Mouse (Mus musculus) heart, embryonic 12.5 days (tissue): ENCODE measurements around the gene Creb1. TPM values are rescaled to one million over a fixed set of nuclear protein-coding genes. Genes with fewer than 3 reads are reported as not detected.
A peak's percentile ranks its signal among the peaks of the same experiment; 100 is the strongest.

Source experiments
- ATAC-seq: fragments of 200-750 bp; cut with Nextera tagmentation; 2 replicates; pipeline ENCODE4 v1.8.0; 2017; ENCODE audit warnings: moderate TSS enrichment, moderate library complexity; ENCODE audit not compliant: insufficient number of reproducible peaks, low FRiP score
- H3K27ac ChIP-seq: fragments of 300-500 bp; sonication (generic); 2 replicates; pipeline ENCODE4 v1.5.1; 2016; ENCODE audit warnings: mild to moderate bottlenecking, moderate library complexity; ENCODE audit not compliant: poor library complexity, severe bottlenecking
- H3K27me3 ChIP-seq: fragments of 300-500 bp; sonication (generic); replicated peaks from 2 replicates; pipeline ENCODE4 v1.6.1; 2016; ENCODE audit warnings: mild to moderate bottlenecking, moderate library complexity
- H3K36me3 ChIP-seq: fragments of 300-500 bp; sonication (generic); 2 replicates; pipeline ENCODE4 v1.6.1; 2016; ENCODE audit warnings: mild to moderate bottlenecking, moderate library complexity
- H3K4me1 ChIP-seq: fragments of 300-500 bp; sonication (generic); replicated peaks from 2 replicates; pipeline ENCODE4 v1.6.1; 2016; ENCODE audit warnings: mild to moderate bottlenecking
- H3K4me2 ChIP-seq: fragments of 300-500 bp; sonication (generic); 2 replicates; pipeline ENCODE4 v1.6.1; 2016; ENCODE audit warnings: mild to moderate bottlenecking, moderate library complexity
- H3K4me3 ChIP-seq: fragments of 300-500 bp; sonication (generic); 2 replicates; pipeline ENCODE4 v1.5.1; 2016; ENCODE audit warnings: mild to moderate bottlenecking
- H3K9ac ChIP-seq: fragments of 300-500 bp; sonication (generic); 2 replicates; pipeline ENCODE4 v1.6.1; 2016; ENCODE audit warnings: mild to moderate bottlenecking, moderate library complexity
- H3K9me3 ChIP-seq: fragments of 300-500 bp; sonication (generic); replicated peaks from 2 replicates; pipeline ENCODE4 v1.6.1; 2016; ENCODE audit warnings: mild to moderate bottlenecking, moderate library complexity
- WGBS: fragments of 180-500 bp; shearing (Covaris S2); methylation state at CpG from one replicate; pipeline ENCODE4 v1.1.7; 2016; 5-methylcytosine and 5-hydroxymethylcytosine counted together
- polyA plus RNA-seq: library from polyadenylated mRNA; unstranded; fragments of >200 nt; fragmentation: Nextera tagmentation; extraction: Ambion mirVana; gene quantifications from 2 replicates; pipeline ENCODE4 v1.2.1, GENCODE M21; 2016

Gene Creb1
- polyA plus RNA-seq, 1 experiment from 2014 or later: 28.9 TPM

DNA sequence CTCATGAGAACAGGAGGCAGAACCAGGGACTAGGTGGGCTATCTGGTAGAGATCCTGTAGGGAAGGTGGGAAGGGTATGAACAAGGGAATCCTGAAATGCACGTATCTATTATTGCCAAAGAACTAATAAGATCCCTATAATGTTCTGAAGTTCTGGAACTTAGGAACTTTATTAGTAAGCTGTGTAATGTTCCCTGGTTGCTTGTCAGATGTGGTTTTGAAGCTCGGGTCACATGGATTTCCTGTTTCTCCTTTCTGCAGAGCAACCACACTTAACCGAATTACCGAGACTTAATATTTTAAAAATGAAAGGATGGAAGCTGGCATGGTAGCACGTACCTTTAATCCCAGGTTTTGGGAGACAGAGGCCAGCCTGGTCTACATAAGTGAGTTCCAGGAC lies 70.9 kb downstream of the Creb1 start:
- H3K9me3 ChIP-seq: no peaks in the 10 kb centered on the region
- H3K4me1 ChIP-seq: 0 out of 2 replicates have a peak, but pooled peaks cover 2% of the 10 kb centered on the region
- peaks cover 25% of the 10 kb centered on the region for H3K36me3 ChIP-seq
- H3K4me2 ChIP-seq: no peak overlapping the region
- H3K27me3 ChIP-seq: no peaks in the 10 kb centered on the region
- no peak overlapping the region for H3K27ac ChIP-seq
- WGBS: 93% methylated on average over 5 of the region's 5 CpGs
- H3K4me3 ChIP-seq: no peak overlapping the region
- no peak for ATAC-seq
- no peak overlapping the region for H3K9ac ChIP-seq

DNA sequence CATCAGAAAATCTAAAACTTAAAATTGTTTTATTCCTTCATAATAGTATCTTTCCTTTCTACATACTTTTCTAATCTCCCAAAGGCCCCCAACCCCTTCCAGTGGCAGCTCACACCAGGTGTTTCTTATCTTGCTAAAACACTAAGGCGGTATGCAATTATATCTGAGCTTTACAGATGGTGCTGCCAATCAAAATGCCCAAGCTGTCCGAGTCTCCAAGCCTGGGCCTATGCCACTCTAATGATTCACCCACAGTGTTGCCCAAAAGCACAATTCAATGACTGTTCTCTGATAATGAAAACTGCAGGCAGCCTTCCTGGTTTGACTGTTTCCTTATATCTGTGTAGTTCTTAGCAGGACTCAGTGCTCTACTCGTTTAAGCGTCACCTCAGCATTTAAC lies 76.7 kb downstream of the Creb1 start:
- no peak overlapping the region for H3K27ac ChIP-seq
- ATAC-seq: no peak
- H3K9me3 ChIP-seq: no peaks in the 10 kb centered on the region
- 58% methylated on average over 4 of the region's 4 CpGs for WGBS
- no peak overlapping the region for H3K4me2 ChIP-seq
- H3K9ac ChIP-seq: no peak overlapping the region
- peaks cover 43% of the 10 kb centered on the region for H3K36me3 ChIP-seq
- H3K27me3 ChIP-seq: no peaks in the 10 kb centered on the region
- H3K4me3 ChIP-seq: no peak overlapping the region
- H3K4me1 ChIP-seq: peaks cover 14% of the 10 kb centered on the region

DNA sequence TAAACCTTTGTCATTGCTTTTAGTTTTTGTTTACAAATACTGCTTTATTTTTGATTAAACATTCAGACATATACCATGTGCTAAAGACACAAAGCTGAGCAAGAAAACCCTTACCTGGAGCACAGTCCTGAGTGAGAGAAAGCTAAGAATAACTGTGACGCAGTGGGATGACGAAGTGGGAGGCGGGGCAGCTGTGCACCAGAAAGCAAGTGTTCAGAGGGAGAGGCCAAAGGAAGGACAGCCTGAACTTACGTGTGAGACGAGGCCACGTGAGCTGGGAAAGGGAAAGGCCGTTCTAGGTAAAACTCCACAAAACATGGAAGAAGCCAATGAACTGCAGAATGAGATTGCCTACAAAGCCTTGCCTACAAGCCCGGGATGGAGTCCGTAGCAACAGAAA lies 77.5 kb downstream of the Creb1 start:
- Histone ChIP-seq H3K27ac (no peak overlapping the region), H3K4me2 (no peak overlapping the region), H3K4me1 (peaks cover 14% of the 10 kb centered on the region), H3K9ac (no peak overlapping the region), H3K36me3 (peaks cover 37% of the 10 kb centered on the region), H3K4me3 (no peak overlapping the region), H3K27me3 (no peaks in the 10 kb centered on the region), H3K9me3 (no peaks in the 10 kb centered on the region)
- 78% methylated on average over 9 of the region's 9 CpGs for WGBS
- ATAC-seq: no peak

DNA sequence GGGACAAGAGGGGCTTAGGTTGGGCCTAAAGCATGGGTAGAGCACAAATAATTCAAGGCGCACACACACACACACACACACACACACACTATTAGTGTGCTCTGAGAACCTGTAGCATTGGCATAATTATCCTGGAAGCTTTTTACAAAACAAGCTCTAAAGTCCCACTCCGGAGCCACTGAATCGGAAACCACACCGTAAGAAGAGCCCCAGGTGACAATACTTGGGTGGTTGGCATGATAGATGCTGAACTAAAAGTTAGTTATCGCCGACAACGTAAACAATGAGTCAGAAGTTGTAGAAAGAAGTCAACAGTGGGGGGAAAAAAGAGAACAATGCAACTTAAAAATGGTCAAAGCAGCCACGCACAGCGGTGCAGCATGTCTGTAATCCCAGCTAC lies 81.9 kb downstream of the Creb1 start:
- H3K9ac ChIP-seq: no peak overlapping the region
- no peaks in the 10 kb centered on the region for H3K27me3 ChIP-seq
- H3K4me1 ChIP-seq: peaks cover 17% of the 10 kb centered on the region
- peaks cover 22% of the 10 kb centered on the region for H3K36me3 ChIP-seq
- no peak for ATAC-seq
- no peaks in the 10 kb centered on the region for H3K9me3 ChIP-seq
- no peak overlapping the region for H3K4me2 ChIP-seq
- H3K27ac ChIP-seq: no peak overlapping the region
- WGBS: 90% methylated on average over 9 of the region's 9 CpGs
- no peak overlapping the region for H3K4me3 ChIP-seq

DNA sequence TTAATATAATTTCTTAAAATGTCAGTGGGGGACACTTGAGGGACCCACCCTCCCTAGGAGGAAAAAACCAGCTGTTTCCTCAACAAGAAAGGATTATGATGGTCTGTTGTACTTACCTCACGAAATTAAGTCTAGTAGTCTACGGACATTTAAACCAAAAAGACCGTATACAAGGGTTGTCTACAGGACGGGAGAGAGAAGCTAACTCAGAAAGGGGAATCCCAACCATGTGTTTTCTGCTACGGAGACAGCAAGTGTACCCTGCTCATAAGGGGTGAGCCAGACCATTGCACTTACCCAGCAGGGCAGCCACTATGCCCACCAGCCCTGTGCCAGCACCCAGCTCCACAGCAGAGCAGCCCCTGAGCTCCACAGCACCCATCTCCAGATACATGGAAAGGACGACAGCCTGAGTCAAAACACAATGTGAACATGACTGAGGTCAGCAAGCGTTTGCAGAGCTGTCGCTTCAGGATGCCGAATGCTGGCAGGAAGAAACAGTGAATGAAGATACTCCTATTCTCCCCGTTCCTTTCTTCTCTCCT lies 82.4 kb downstream of the Creb1 start:
- no peak overlapping the region for H3K27ac ChIP-seq

DNA sequence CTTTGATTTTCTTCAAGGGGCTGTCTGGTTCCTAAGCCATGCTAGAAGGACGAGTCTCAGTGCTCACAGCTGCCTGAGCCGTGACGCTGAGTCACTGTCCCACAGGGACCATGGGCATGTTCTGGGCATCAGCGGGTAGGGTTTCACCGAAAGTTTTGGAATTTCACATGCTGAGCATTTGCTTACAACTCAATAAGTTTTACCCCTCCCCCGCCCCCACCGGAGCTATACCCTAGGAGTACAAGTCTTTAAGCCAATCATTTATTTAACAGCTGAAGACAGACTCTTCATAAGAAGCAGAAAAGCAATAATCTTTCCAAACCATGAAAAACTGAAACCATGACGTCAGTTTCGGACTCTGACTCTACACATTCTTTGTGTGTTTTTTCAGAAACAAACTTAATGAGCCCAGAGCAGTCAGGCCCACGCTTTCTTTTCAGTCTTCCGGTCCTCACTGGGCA lies 83.1 kb downstream of the Creb1 start:
- Histone ChIP-seq H3K4me2 (0 out of 2 replicates have a peak overlapping the region, but pooled peaks have one; percentile 9), H3K4me1 (peaks cover 6% of the 10 kb centered on the region; the same call in 1 of the 2 replicates), H3K27me3 (no peaks in the 10 kb centered on the region), H3K9ac (no peak overlapping the region), H3K36me3 (peaks cover 14% of the 10 kb centered on the region), H3K9me3 (no peaks in the 10 kb centered on the region), H3K4me3 (no peak overlapping the region), H3K27ac (no peak overlapping the region)
- ATAC-seq: no peak
- 79% methylated on average over 11 of the region's 11 CpGs for WGBS

More for the DNA sequence above, 82.4 kb downstream of the Creb1 start:
- Histone ChIP-seq H3K36me3 (peaks cover 17% of the 10 kb centered on the region), H3K9me3 (no peaks in the 10 kb centered on the region), H3K9ac (no peak overlapping the region), H3K4me2 (no peak overlapping the region), H3K4me3 (no peak overlapping the region), H3K4me1 (peaks cover 13% of the 10 kb centered on the region; the same call in 1 of the 2 replicates), H3K27me3 (no peaks in the 10 kb centered on the region)
- WGBS: 77% methylated on average over 10 of the region's 10 CpGs
- ATAC-seq: no peak

DNA sequence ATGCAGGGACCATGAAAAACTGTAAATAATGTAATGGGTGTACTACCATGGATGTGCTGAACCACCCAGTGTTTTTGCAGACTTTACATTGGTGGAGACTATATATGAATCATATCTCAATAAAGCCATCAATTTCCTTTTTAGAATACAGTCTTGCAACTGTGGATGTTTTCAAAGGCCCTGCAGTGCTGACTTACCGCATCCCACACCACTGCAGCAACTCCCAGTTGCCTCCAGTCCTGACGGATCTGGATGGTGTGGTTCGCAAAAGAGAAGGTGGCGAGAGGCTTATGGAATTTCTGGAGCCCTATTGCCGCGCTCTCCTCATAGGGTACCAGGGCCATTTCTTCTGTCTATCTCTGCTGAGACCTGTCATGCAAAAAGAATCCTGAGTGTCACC lies 83.6 kb downstream of the Creb1 start:
- Histone ChIP-seq H3K4me3 (peak overlapping the region; percentile 70), H3K9me3 (no peaks in the 10 kb centered on the region), H3K27ac (no peak overlapping the region), H3K36me3 (peaks cover 12% of the 10 kb centered on the region), H3K27me3 (no peaks in the 10 kb centered on the region), H3K4me1 (peaks cover 6% of the 10 kb centered on the region; the same call in 1 of the 2 replicates), H3K4me2 (peak overlapping the region; percentile 72), H3K9ac (0 out of 2 replicates have a peak overlapping the region, but pooled peaks have one; percentile 1)
- WGBS: 67% methylated on average over 6 of the region's 6 CpGs
- ATAC-seq: no peak

DNA sequence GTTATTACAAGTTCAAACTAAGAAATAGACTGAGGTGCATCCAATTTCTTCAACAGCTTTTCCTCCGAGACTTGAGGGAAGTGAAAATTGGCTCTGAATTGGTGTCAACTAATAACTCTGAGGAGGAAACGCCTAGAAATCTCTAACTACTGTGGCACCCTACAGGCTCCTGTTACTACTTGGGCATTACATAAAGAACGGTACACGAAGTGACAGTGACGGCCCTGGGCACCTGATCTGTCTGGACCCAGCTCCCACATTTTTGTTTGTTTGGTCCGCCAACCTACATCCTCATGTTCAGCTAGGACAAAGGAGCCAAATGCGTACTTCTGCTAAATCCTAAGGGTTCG lies 84.1 kb downstream of the Creb1 start:
- 8% methylated on average over 8 of the region's 8 CpGs for WGBS

DNA sequence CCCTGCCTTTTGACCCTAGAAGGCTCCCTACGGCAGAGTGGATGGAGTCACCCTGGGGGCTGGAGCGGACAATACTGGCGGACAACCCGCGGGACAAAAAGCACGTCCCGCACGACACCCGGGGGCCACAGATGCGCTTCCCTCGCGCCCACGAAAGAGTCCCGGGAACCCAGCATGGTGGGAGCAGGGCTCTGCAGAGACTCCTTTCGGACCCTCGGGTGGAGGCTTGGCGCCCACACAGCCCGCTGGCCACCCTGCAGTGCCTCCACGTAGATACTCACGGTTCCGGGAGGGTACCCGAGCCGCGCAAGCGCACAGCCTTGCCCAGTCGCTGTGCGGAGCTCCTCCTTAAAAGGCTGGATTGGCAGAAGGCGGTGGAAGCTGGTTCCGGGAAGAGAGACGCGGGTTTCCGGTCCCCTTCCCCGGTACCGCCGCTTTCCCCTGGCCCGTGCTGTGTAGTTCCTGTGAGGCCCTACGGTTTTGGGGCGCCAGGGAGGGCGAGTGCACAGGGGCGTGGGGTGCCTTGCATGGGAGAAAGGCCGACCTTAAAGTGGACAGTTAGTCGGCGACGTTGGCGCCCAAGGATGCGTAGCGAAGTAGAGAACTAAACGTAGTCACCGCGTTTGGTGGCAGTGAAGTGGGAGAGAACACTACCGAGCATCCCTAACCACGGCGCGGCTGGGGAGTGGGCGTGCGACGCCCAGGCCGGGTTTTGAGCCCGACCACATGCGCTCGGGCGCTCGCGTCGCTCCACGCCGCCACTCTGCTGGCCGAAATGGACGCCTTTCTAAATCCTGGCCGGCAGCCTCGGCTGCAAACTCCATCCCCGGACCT lies 84.7 kb downstream of the Creb1 start, which contains the start of gene Mettl21a:
Gene Mettl21a (minus strand): TSS at position 362 of the 834 bp plus-strand sequence.
- peak within 1 kb of the TSS; percentile 86 for H3K9ac ChIP-seq
- H3K4me2 ChIP-seq: peak within 1 kb of the TSS; percentile 72
- peak within 1 kb of the TSS; percentile 70 for H3K4me3 ChIP-seq
- H3K4me1 ChIP-seq: peaks cover 6% of the 10 kb centered on the region; the same call in 1 of the 2 replicates
- no peaks in the 10 kb centered on the region for H3K27me3 ChIP-seq
- H3K36me3 ChIP-seq: peaks cover 7% of the 10 kb centered on the region
- WGBS: under 1% methylated on average over 72 of the region's 72 CpGs
- peak; percentile 93 for ATAC-seq
- H3K9me3 ChIP-seq: no peaks in the 10 kb centered on the region
- H3K27ac ChIP-seq: peak within 1 kb of the TSS; percentile 91

More for the DNA sequence above, 84.1 kb downstream of the Creb1 start:
- Histone ChIP-seq H3K27ac (peak overlapping the region; percentile 91), H3K27me3 (no peaks in the 10 kb centered on the region), H3K4me3 (peak overlapping the region; percentile 70), H3K9ac (peak overlapping the region; percentile 86), H3K9me3 (no peaks in the 10 kb centered on the region), H3K36me3 (peaks cover 8% of the 10 kb centered on the region), H3K4me2 (peak overlapping the region; percentile 72), H3K4me1 (peaks cover 6% of the 10 kb centered on the region; the same call in 1 of the 2 replicates)
- ATAC-seq: peak; percentile 17; the same call in 1 of the 2 replicates

DNA sequence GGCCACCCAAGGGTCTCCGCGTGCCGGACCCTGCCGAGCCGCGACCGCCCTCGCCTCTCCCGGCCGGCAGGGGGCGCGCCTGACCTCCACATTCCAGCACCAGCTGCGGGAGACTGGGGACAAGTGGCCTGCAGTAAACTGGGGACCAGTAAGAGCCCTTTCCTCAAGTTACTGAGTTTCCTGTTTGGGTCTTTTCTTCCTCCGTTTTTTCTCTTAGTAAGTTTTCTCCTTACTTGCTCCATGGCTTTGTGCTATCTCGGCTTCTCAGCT lies 85.2 kb downstream of the Creb1 start:
- Histone ChIP-seq H3K4me2 (peak overlapping the region; percentile 72), H3K27me3 (no peaks in the 10 kb centered on the region), H3K36me3 (peaks cover 2% of the 10 kb centered on the region; the same call in 1 of the 2 replicates), H3K27ac (peak overlapping the region; percentile 91), H3K4me3 (peak overlapping the region; percentile 70), H3K4me1 (peaks cover 6% of the 10 kb centered on the region; the same call in 1 of the 2 replicates), H3K9me3 (no peaks in the 10 kb centered on the region), H3K9ac (peak overlapping the region; percentile 86)
- 1% methylated on average over 15 of the region's 15 CpGs for WGBS
- ATAC-seq: peak; percentile 82

DNA sequence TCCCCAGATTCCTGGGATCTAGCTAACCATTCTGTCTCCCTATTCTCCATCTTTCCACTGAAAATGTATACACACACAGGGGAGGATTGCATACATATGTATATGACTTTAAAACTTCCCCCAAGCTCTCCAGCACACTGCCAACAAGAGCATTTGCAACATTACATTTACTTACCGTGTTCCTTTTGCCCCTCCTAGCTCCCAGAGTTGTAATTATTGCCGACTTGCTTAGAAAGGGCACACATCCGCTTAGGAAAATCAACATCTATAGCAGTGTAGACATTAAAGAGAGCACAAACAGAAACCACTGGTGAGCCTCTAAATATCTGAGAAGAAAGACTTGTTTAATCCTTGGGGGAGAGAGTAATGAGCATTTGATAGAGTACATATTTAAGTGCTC lies 85.8 kb downstream of the Creb1 start:
- 66% methylated on average over 3 of the region's 3 CpGs for WGBS
- H3K4me1 ChIP-seq: peaks cover 6% of the 10 kb centered on the region; the same call in 1 of the 2 replicates
- H3K27ac ChIP-seq: no peak overlapping the region
- no peaks in the 10 kb centered on the region for H3K9me3 ChIP-seq
- H3K36me3 ChIP-seq: no peaks in the 10 kb centered on the region; the same call in 1 of the 2 replicates
- H3K9ac ChIP-seq: 0 out of 2 replicates have a peak overlapping the region, but pooled peaks have one; percentile 86
- no peak for ATAC-seq
- H3K4me3 ChIP-seq: peak overlapping the region; percentile 70; the same call in 1 of the 2 replicates
- H3K27me3 ChIP-seq: no peaks in the 10 kb centered on the region
- peak overlapping the region; percentile 72; the same call in 1 of the 2 replicates for H3K4me2 ChIP-seq
